Mouse (Mus musculus) liver, embryonic 15.5 days (tissue): Measurements from ENCODE around the gene Ccdc88c. TPM values are rescaled to one million over a fixed set of nuclear protein-coding genes. Genes with fewer than 3 reads are reported as not detected.

Experiments used
- ATAC-seq: fragments of 200-750 bp; cut with Nextera tagmentation; 2 replicates; pipeline ENCODE4 v1.8.0; 2017; ENCODE audit warnings: moderate number of reproducible peaks, mild to moderate bottlenecking, moderate library complexity; ENCODE audit not compliant: insufficient read depth
- H3K27ac ChIP-seq: fragments of 300-500 bp; sonication (generic); replicated peaks from 2 replicates; pipeline ENCODE4 v1.5.1; 2015; ENCODE audit warnings: mild to moderate bottlenecking, inconsistent platforms
- H3K27me3 ChIP-seq: fragments of 300-500 bp; sonication (generic); 2 replicates; pipeline ENCODE4 v1.6.1; 2015; ENCODE audit warnings: mild to moderate bottlenecking, inconsistent platforms
- H3K36me3 ChIP-seq: fragments of 300-500 bp; sonication (generic); replicated peaks from 2 replicates; pipeline ENCODE4 v1.6.1; 2015; ENCODE audit warnings: moderate library complexity, mild to moderate bottlenecking, inconsistent platforms
- H3K4me1 ChIP-seq: fragments of 300-500 bp; sonication (generic); replicated peaks from 2 replicates; pipeline ENCODE4 v1.6.1; 2015; ENCODE audit warnings: inconsistent platforms
- H3K4me2 ChIP-seq: fragments of 300-500 bp; sonication (generic); 2 replicates; pipeline ENCODE4 v1.6.1; 2015; ENCODE audit warnings: moderate library complexity, mild to moderate bottlenecking, inconsistent platforms
- H3K4me3 ChIP-seq: fragments of 300-500 bp; sonication (generic); replicated peaks from 2 replicates; pipeline ENCODE4 v1.5.1; 2015; ENCODE audit warnings: mild to moderate bottlenecking, inconsistent platforms
- H3K9ac ChIP-seq: fragments of 300-500 bp; sonication (generic); 2 replicates; pipeline ENCODE4 v1.6.1; 2015; ENCODE audit warnings: moderate library complexity, mild to moderate bottlenecking, inconsistent platforms
- H3K9me3 ChIP-seq: fragments of 300-500 bp; sonication (generic); replicated peaks from 2 replicates; pipeline ENCODE4 v1.6.1; 2016; ENCODE audit warnings: inconsistent platforms
- WGBS: fragments of 180-500 bp; shearing (Covaris S2); methylation state at CpG from one replicate; pipeline ENCODE4 v1.1.7; 2015; ENCODE audit warnings: mixed read lengths; ENCODE audit not compliant: insufficient replicate concordance; 5-methylcytosine and 5-hydroxymethylcytosine counted together
- polyA plus RNA-seq: library from polyadenylated mRNA; unstranded; fragments of >200 nt; fragmentation: Nextera tagmentation; extraction: Ambion mirVana; gene quantifications from 2 replicates; pipeline ENCODE4 v1.2.1, GENCODE M21; 2015

Gene Ccdc88c
- polyA plus RNA-seq, 1 experiment from 2014 or later, result 5.5 TPM

GRCm38 (mm10) chr12:100924646-100925339 is 104.1 kb downstream of the Ccdc88c start:
- H3K27ac ChIP-seq, result no peak overlapping the region
- no peaks in the 10 kb centered on the region for H3K9me3 ChIP-seq
- peaks cover 83% of the 10 kb centered on the region for H3K36me3 ChIP-seq
- H3K27me3 ChIP-seq, result no peaks in the 10 kb centered on the region
- no peak overlapping the region for H3K9ac ChIP-seq
- no peak for ATAC-seq
- no peak overlapping the region for H3K4me3 ChIP-seq
- WGBS, result 79% methylated on average over 15 of the region's 15 CpGs
- no peak overlapping the region for H3K4me2 ChIP-seq
- no peaks in the 10 kb centered on the region for H3K4me1 ChIP-seq

DNA sequence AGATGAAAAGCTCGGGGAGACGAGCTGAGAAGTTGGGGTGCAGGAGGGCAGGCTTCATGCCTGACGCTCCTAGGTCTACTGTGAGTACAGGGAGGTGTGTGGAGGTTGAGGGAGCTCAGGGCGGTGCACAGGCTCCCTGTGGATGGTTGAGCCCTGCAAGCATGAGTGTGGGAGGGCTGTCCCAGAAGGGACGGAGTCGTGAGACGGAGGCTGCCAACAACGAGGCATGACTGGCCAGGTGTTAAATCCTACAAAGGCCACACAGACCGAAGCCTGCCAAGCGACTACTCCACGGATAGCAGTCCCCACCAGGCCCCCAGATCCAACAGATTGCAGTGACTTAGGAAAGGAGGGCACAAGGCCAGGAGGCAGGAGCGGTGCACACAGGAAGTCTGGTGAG is 118.1 kb downstream of the Ccdc88c start:
- Histone ChIP-seq H3K4me1 (peaks cover 6% of the 10 kb centered on the region; the same call in 1 of the 2 replicates), H3K9me3 (no peaks in the 10 kb centered on the region), H3K27ac (no peak overlapping the region), H3K4me3 (no peak overlapping the region), H3K4me2 (no peak overlapping the region), H3K36me3 (peaks cover 37% of the 10 kb centered on the region), H3K27me3 (peaks cover 36% of the 10 kb centered on the region), H3K9ac (no peak overlapping the region)
- ATAC-seq, result no peak
- WGBS, result 83% methylated on average over 12 of the region's 12 CpGs

DNA sequence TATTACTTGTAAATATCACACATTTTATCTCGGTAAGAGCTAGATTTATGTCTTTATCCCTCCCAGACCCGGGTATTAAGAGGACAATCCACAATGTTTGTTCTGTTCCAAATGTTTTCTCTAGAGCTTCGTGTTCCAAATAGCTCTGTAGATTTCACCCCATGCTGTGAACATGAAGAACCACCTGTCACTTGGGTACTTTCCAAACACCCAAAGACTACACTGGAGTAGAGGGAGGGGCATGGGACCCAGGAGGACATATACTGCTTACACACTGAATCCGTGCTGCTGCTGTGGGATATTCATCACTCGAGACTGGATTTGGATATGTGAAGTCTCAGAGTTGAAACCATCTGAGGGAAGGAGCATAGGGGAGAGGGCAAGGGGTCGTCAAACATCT is 119.1 kb downstream of the Ccdc88c start:
- no peak overlapping the region for H3K4me2 ChIP-seq
- H3K9ac ChIP-seq, result no peak overlapping the region
- 63% methylated on average over 6 of the region's 6 CpGs for WGBS
- H3K27me3 ChIP-seq, result peaks cover 37% of the 10 kb centered on the region
- no peak overlapping the region for H3K4me3 ChIP-seq
- H3K36me3 ChIP-seq, result peaks cover 27% of the 10 kb centered on the region
- H3K4me1 ChIP-seq, result peaks cover 6% of the 10 kb centered on the region; the same call in 1 of the 2 replicates
- H3K9me3 ChIP-seq, result no peaks in the 10 kb centered on the region
- no peak overlapping the region for H3K27ac ChIP-seq
- no peak for ATAC-seq

- H3K4me2 ChIP-seq, result peak overlapping the region; percentile 47
- no peak overlapping the region for H3K9ac ChIP-seq
- no peak overlapping the region for H3K27ac ChIP-seq
- H3K27me3 ChIP-seq, result peaks cover 40% of the 10 kb centered on the region
- no peak overlapping the region for H3K4me3 ChIP-seq
- peaks cover 6% of the 10 kb centered on the region; the same call in 1 of the 2 replicates for H3K4me1 ChIP-seq
- peaks cover 15% of the 10 kb centered on the region for H3K36me3 ChIP-seq
- no peaks in the 10 kb centered on the region for H3K9me3 ChIP-seq
- ATAC-seq, result no peak
- WGBS, result 17% methylated on average over 10 of the region's 10 CpGs
These were observed 120.4 kb downstream of the Ccdc88c start for GRCm38 (mm10) chr12:100908298-100909034.

DNA sequence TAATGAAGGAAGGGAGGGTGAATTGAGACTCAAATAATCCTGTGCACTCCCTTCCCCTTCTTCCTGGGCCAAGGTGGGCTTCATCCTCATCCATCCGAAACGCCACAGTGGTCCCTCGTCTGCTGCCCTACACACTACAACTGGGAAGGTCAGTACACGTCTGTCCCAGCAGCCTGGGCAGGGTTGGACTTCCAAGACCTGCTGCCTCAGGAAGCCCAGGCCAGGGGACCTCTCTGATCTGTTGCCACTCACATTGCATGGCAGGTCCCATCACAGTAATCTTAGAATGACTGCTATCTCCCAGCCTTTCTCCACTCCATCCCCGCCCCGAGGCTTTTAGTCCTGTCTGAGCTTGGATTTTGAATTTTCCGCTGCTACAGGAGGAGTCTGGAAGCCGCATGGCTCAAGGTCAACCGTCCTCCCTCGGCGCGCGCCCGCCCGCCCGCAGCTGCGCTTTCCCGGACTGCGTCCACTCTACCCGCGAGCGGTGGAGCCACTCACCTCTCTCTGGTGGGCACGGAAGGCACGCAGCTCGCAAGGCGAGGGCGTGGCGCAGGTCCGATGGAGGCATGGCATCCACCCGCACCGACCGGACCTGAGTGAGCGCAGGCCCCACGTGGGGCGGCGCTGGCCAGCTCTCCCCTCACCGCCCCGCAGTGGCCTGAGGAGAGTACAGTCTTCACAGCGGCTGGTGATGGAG is 121.1 kb downstream of the Ccdc88c start, which contains the start of gene Gpr68:
Gene Gpr68 (minus strand): TSS at position 601 of the 700 bp plus-strand sequence.
- no peak for ATAC-seq
- Histone ChIP-seq H3K4me1 (peaks cover 6% of the 10 kb centered on the region; the same call in 1 of the 2 replicates), H3K9ac (no peak within 1 kb of the TSS), H3K4me3 (peak within 1 kb of the TSS; percentile 26), H3K9me3 (no peaks in the 10 kb centered on the region), H3K36me3 (peaks cover 8% of the 10 kb centered on the region), H3K27ac (no peak within 1 kb of the TSS), H3K27me3 (peaks cover 46% of the 10 kb centered on the region), H3K4me2 (peak within 1 kb of the TSS; percentile 47)
- WGBS, result 5% methylated on average over 39 of the region's 39 CpGs

DNA sequence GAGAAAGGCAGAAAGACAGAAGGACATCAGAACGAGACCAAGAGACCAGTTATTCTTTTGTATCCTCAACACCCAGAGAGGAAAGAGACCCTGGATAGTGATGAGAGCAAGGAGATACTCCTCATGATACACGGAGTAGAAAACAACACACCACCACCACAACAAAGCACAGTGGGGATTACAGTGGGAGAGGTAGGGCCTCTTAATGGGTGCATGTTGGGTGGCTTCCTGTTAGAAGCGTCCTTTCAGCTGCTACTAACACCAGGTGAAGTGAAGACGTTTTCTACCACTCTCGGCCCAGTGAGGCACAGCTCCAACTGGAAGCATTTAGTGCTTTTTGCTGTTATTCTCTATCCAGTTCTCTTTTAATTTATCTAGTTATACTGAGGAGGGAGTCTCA is 122.0 kb downstream of the Ccdc88c start:
- Histone ChIP-seq H3K36me3 (peaks cover 2% of the 10 kb centered on the region; the same call in 1 of the 2 replicates), H3K9ac (no peak overlapping the region), H3K27me3 (peaks cover 47% of the 10 kb centered on the region), H3K9me3 (no peaks in the 10 kb centered on the region), H3K4me2 (no peak overlapping the region), H3K27ac (no peak overlapping the region), H3K4me1 (peaks cover 6% of the 10 kb centered on the region; the same call in 1 of the 2 replicates), H3K4me3 (no peak overlapping the region)
- 58% methylated on average over 5 of the region's 5 CpGs for WGBS
- no peak for ATAC-seq

GRCm38 (mm10) chr12:100903761-100904160 is 125.1 kb downstream of the Ccdc88c start:
- Histone ChIP-seq H3K4me1 (peaks cover 6% of the 10 kb centered on the region; the same call in 1 of the 2 replicates), H3K27ac (no peak overlapping the region), H3K9ac (no peak overlapping the region), H3K4me3 (no peak overlapping the region), H3K36me3 (no peaks in the 10 kb centered on the region), H3K9me3 (no peaks in the 10 kb centered on the region), H3K27me3 (peaks cover 72% of the 10 kb centered on the region), H3K4me2 (no peak overlapping the region)
- WGBS, result 69% methylated on average over 9 of the region's 9 CpGs
- no peak for ATAC-seq

- no peak overlapping the region for H3K27ac ChIP-seq
- H3K4me2 ChIP-seq, result no peak overlapping the region
- no peaks in the 10 kb centered on the region for H3K36me3 ChIP-seq
- no peaks in the 10 kb centered on the region for H3K9me3 ChIP-seq
- H3K9ac ChIP-seq, result no peak overlapping the region
- 59% methylated on average over 6 of the region's 6 CpGs for WGBS
- H3K4me1 ChIP-seq, result no peaks in the 10 kb centered on the region
- no peak overlapping the region for H3K4me3 ChIP-seq
- ATAC-seq, result no peak
- H3K27me3 ChIP-seq, result peaks cover 73% of the 10 kb centered on the region
These were observed 127.5 kb downstream of the Ccdc88c start for GRCm38 (mm10) chr12:100901386-100901785.

DNA sequence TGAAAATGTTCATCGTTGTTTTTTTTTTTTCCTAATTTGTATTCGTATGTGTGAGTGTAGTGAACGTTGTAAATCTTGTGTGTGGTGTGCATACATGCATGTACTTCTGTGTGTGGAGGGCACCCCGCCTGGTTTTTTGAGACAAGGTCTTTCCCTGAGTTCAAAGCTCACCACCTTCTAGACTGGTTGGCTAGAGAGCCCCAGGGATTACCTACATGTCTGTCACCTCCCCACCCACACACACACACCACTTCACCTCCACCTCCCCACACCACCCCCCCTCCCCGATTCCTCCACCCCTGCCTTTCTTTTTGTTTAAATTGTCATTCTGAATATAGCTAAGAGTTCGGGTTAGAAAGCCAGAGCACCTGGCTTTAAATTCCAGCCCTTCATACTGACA is 128.0 kb downstream of the Ccdc88c start:
- no peak for ATAC-seq
- peaks cover 70% of the 10 kb centered on the region for H3K27me3 ChIP-seq
- 61% methylated on average over 6 of the region's 6 CpGs for WGBS

DNA sequence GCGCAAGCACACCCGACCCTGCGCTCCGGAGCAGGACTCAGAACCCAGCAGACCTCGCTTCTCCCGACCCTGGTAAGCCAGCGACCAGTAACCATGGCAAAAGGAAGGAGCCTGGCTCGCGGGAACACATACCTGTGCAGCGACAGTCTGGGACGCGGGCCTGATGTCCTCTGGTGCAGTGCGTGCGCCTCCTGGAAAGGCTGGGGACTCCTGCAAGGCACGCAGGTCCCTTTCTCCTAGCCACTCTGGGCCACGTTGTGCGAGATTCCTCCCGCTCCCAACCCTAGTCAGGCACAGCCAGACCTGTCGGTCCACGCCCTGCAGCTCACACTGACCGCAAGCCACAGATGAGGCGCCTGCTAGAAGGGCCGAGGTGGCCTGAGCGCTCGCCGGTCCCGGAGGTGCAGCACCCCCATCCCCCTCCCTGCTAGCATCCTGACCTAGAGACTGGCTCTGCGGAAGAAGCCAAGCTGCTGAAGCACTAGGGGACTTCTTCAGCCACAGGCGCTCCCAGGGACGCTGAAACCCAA is 129.7 kb downstream of the Ccdc88c start:
- Histone ChIP-seq H3K4me2 (peak overlapping the region; percentile 10; the same call in 1 of the 2 replicates), H3K27me3 (peaks cover 67% of the 10 kb centered on the region), H3K4me1 (no peaks in the 10 kb centered on the region), H3K9me3 (no peaks in the 10 kb centered on the region), H3K9ac (no peak overlapping the region), H3K4me3 (no peak overlapping the region), H3K36me3 (no peaks in the 10 kb centered on the region), H3K27ac (no peak overlapping the region)
- no peak for ATAC-seq
- WGBS, result 2% methylated on average over 30 of the region's 30 CpGs

More for the DNA sequence above, 128.0 kb downstream of the Ccdc88c start:
- no peak overlapping the region for H3K4me2 ChIP-seq
- H3K36me3 ChIP-seq, result no peaks in the 10 kb centered on the region
- H3K9ac ChIP-seq, result no peak overlapping the region
- no peaks in the 10 kb centered on the region for H3K9me3 ChIP-seq
- H3K4me3 ChIP-seq, result no peak overlapping the region
- H3K27ac ChIP-seq, result no peak overlapping the region
- no peaks in the 10 kb centered on the region for H3K4me1 ChIP-seq
